Mouse (Mus musculus) midbrain, embryonic 15.5 days (tissue): Measurements from ENCODE around the gene Sdr42e1. TPM values are rescaled to one million over a fixed set of nuclear protein-coding genes. Genes with fewer than 3 reads are reported as not detected.

Source experiments
- ATAC-seq: fragments of 200-750 bp; cut with Nextera tagmentation; replicated peaks from 2 replicates; pipeline ENCODE4 v1.8.0; 2017; ENCODE audit warnings: moderate TSS enrichment
- H3K27ac ChIP-seq: fragments of 300-500 bp; sonication (generic); 2 replicates; pipeline ENCODE4 v1.5.1; 2015; ENCODE audit warnings: mild to moderate bottlenecking, inconsistent platforms
- H3K27me3 ChIP-seq: fragments of 300-500 bp; sonication (generic); replicated peaks from 2 replicates; pipeline ENCODE4 v1.6.1; 2015; ENCODE audit warnings: inconsistent platforms
- H3K36me3 ChIP-seq: fragments of 300-500 bp; sonication (generic); replicated peaks from 2 replicates; pipeline ENCODE4 v1.6.1; 2015; ENCODE audit warnings: inconsistent platforms
- H3K4me1 ChIP-seq: fragments of 300-500 bp; sonication (generic); 2 replicates; pipeline ENCODE4 v1.6.1; 2015; ENCODE audit warnings: inconsistent platforms
- H3K4me2 ChIP-seq: fragments of 300-500 bp; sonication (generic); 2 replicates; pipeline ENCODE4 v1.6.1; 2015; ENCODE audit warnings: inconsistent platforms, mild to moderate bottlenecking, moderate library complexity
- H3K4me3 ChIP-seq: fragments of 300-500 bp; sonication (generic); 2 replicates; pipeline ENCODE4 v1.5.1; 2015; ENCODE audit warnings: mild to moderate bottlenecking, inconsistent platforms
- H3K9ac ChIP-seq: fragments of 300-500 bp; sonication (generic); 2 replicates; pipeline ENCODE4 v1.6.1; 2015; ENCODE audit warnings: mild to moderate bottlenecking, inconsistent platforms
- H3K9me3 ChIP-seq: fragments of 300-500 bp; sonication (generic); 2 replicates; pipeline ENCODE4 v1.6.1; 2016; ENCODE audit warnings: inconsistent platforms
- WGBS: fragments of 180-500 bp; shearing (Covaris S2); methylation state at CpG from one replicate; pipeline ENCODE4 v1.1.7; 2015; ENCODE audit warnings: mixed read lengths; 5-methylcytosine and 5-hydroxymethylcytosine counted together
- polyA plus RNA-seq: library from polyadenylated mRNA; unstranded; fragments of >200 nt; fragmentation: Nextera tagmentation; extraction: Ambion mirVana; gene quantifications from 2 replicates; pipeline ENCODE4 v1.2.1, GENCODE M21; 2015

The Sdr42e1 gene
- polyA plus RNA-seq, 1 experiment from 2014 or later, result 1.9 TPM

- Histone ChIP-seq H3K4me3 (no peak overlapping the region), H3K36me3 (no peaks in the 10 kb centered on the region), H3K4me1 (no peaks in the 10 kb centered on the region), H3K9me3 (no peaks in the 10 kb centered on the region), H3K9ac (no peak overlapping the region), H3K27ac (no peak overlapping the region), H3K4me2 (no peak overlapping the region), H3K27me3 (no peaks in the 10 kb centered on the region)
- WGBS, result 87% methylated on average over 7 of the region's 7 CpGs
- no peak for ATAC-seq
These were observed 14.4 kb upstream of the Sdr42e1 start for GRCm38 (mm10) chr8:117687890-117688289.

DNA sequence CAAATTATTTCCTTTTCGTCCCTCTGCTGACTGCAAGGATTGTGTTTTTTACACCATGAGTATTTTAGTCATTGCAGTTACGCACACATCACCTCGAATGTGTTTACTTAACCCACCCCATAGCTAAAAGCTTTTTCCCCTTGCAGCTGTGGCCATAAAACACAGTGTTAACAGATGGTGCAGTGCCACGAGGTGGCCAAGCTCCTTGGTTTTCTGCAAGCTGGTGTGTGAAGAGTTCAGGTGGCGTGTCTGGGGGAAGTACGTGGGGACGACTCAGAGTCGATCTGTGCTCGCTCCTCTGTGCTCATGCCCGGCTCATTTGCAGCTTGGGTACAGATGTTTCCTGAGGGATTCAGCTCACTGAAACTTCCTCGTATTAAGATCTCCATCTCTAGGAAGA lies 11.0 kb upstream of the Sdr42e1 start:
- WGBS, result 83% methylated on average over 11 of the region's 11 CpGs
- H3K36me3 ChIP-seq, result no peaks in the 10 kb centered on the region
- H3K4me1 ChIP-seq, result no peaks in the 10 kb centered on the region
- no peak for ATAC-seq
- no peak overlapping the region for H3K4me3 ChIP-seq
- H3K9me3 ChIP-seq, result no peaks in the 10 kb centered on the region
- no peaks in the 10 kb centered on the region for H3K27me3 ChIP-seq
- H3K9ac ChIP-seq, result no peak overlapping the region
- no peak overlapping the region for H3K4me2 ChIP-seq
- H3K27ac ChIP-seq, result no peak overlapping the region

DNA sequence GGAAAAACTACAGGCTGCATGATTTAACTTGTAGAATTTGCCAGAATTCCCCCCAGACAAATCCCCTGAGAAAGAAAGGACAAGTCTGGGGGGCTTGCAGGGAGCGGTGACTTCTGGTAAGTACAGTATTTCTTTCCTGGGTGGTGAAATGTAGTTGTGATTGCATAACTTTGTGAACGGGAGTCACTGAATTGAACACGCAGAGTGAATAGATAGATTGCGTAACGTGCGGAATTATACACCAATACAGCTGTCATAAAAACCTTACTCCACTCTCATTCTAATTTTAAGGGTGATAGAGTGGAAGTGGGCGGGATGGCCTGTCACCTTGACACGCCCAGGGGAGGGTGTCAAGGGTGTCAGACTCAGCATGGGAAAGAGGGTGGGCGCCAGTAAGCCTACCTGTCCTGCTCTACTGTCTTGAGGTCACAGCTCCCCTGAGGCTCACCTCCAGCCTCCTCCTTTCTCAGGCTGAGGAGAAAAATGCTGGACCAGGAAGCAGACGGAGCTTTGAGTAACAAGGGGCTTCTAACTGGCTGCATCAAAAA lies 10.5 kb upstream of the Sdr42e1 start:
- Histone ChIP-seq H3K4me1 (no peaks in the 10 kb centered on the region), H3K27me3 (no peaks in the 10 kb centered on the region), H3K4me3 (no peak overlapping the region), H3K4me2 (no peak overlapping the region), H3K27ac (no peak overlapping the region), H3K9me3 (no peaks in the 10 kb centered on the region), H3K9ac (no peak overlapping the region), H3K36me3 (no peaks in the 10 kb centered on the region)
- 87% methylated on average over 10 of the region's 10 CpGs for WGBS
- ATAC-seq, result no peak

DNA sequence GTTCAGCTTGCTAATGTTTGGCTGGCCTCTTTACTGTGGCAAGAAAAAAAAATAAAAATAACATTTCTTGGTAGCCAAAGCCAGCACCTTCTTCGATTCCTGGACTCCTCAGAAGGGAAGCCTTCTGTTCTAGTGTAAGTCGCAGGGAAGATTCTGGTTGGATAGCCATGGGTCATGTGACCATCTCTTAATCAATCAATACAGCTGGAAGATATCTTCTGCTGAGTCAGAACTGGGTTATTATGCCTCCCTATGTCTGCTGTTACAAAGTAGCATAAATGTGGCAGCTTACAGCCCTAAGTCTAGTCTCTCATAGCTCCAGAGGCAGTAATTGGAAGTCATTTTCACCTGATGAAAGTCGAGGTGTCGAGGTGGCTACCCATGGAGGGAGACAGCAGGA lies 5.2 kb upstream of the Sdr42e1 start:
- 0 out of 2 replicates have a peak, but pooled peaks cover 2% of the 10 kb centered on the region for H3K4me1 ChIP-seq
- no peaks in the 10 kb centered on the region for H3K27me3 ChIP-seq
- no peak overlapping the region for H3K4me3 ChIP-seq
- H3K9ac ChIP-seq, result no peak overlapping the region
- H3K4me2 ChIP-seq, result no peak overlapping the region
- H3K9me3 ChIP-seq, result no peaks in the 10 kb centered on the region
- no peak for ATAC-seq
- H3K27ac ChIP-seq, result no peak overlapping the region
- H3K36me3 ChIP-seq, result no peaks in the 10 kb centered on the region
- WGBS, result 91% methylated on average over 4 of the region's 4 CpGs

- Histone ChIP-seq H3K27me3 (no peaks in the 10 kb centered on the region), H3K4me3 (no peak overlapping the region), H3K27ac (no peak overlapping the region), H3K36me3 (no peaks in the 10 kb centered on the region), H3K4me2 (no peak overlapping the region), H3K4me1 (peaks cover 6% of the 10 kb centered on the region; the same call in 1 of the 2 replicates), H3K9ac (no peak overlapping the region), H3K9me3 (no peaks in the 10 kb centered on the region)
- no peak for ATAC-seq
- 90% methylated on average over 8 of the region's 8 CpGs for WGBS
These were observed 3.5 kb upstream of the Sdr42e1 start for GRCm38 (mm10) chr8:117677011-117677410.

- H3K27ac ChIP-seq, result no peak overlapping the region
- no peak for ATAC-seq
- H3K4me3 ChIP-seq, result no peak overlapping the region
- H3K27me3 ChIP-seq, result no peaks in the 10 kb centered on the region
- H3K36me3 ChIP-seq, result no peaks in the 10 kb centered on the region
- H3K4me2 ChIP-seq, result no peak overlapping the region
- no peaks in the 10 kb centered on the region for H3K9me3 ChIP-seq
- no peak overlapping the region for H3K9ac ChIP-seq
- WGBS, result 76% methylated on average over 9 of the region's 9 CpGs
- H3K4me1 ChIP-seq, result peaks cover 6% of the 10 kb centered on the region; the same call in 1 of the 2 replicates
These were observed 3.0 kb upstream of the Sdr42e1 start for GRCm38 (mm10) chr8:117676460-117676859.

GRCm38 (mm10) chr8:117675171-117675570 lies 1.7 kb upstream of the Sdr42e1 start:
- Histone ChIP-seq H3K9me3 (no peaks in the 10 kb centered on the region), H3K27ac (no peak overlapping the region), H3K27me3 (no peaks in the 10 kb centered on the region), H3K4me3 (no peak overlapping the region), H3K4me2 (no peak overlapping the region), H3K4me1 (peaks cover 9% of the 10 kb centered on the region; the same call in 1 of the 2 replicates), H3K36me3 (no peaks in the 10 kb centered on the region), H3K9ac (no peak overlapping the region)
- WGBS, result 77% methylated on average over 5 of the region's 5 CpGs
- ATAC-seq, result no peak

GRCm38 (mm10) chr8:117672558-117672957 lies 931 bp downstream of the Sdr42e1 start:
- Histone ChIP-seq H3K9ac (no peak overlapping the region), H3K4me2 (no peak overlapping the region), H3K36me3 (no peaks in the 10 kb centered on the region), H3K27ac (no peak overlapping the region), H3K4me1 (peaks cover 9% of the 10 kb centered on the region; the same call in 1 of the 2 replicates), H3K9me3 (no peaks in the 10 kb centered on the region), H3K27me3 (no peaks in the 10 kb centered on the region), H3K4me3 (no peak overlapping the region)
- no peak for ATAC-seq
- WGBS, result 79% methylated on average over 3 of the region's 3 CpGs

GRCm38 (mm10) chr8:117670461-117670860 lies 3.0 kb downstream of the Sdr42e1 start:
- no peak for ATAC-seq

GRCm38 (mm10) chr8:117667349-117668124 lies 6.0 kb downstream of the Sdr42e1 start:
- no peak overlapping the region for H3K4me3 ChIP-seq
- no peaks in the 10 kb centered on the region for H3K36me3 ChIP-seq
- 0 out of 2 replicates have a peak, but pooled peaks cover 2% of the 10 kb centered on the region for H3K4me1 ChIP-seq
- H3K9me3 ChIP-seq, result no peaks in the 10 kb centered on the region
- no peak overlapping the region for H3K4me2 ChIP-seq
- H3K27me3 ChIP-seq, result no peaks in the 10 kb centered on the region
- ATAC-seq, result no peak
- no peak overlapping the region for H3K9ac ChIP-seq
- H3K27ac ChIP-seq, result no peak overlapping the region
- WGBS, result 83% methylated on average over 13 of the region's 13 CpGs

More at GRCm38 (mm10) chr8:117670461-117670860, 3.0 kb downstream of the Sdr42e1 start:
- Histone ChIP-seq H3K9ac (no peak overlapping the region), H3K4me1 (peaks cover 9% of the 10 kb centered on the region; the same call in 1 of the 2 replicates), H3K27ac (no peak overlapping the region), H3K27me3 (no peaks in the 10 kb centered on the region), H3K4me3 (no peak overlapping the region), H3K36me3 (no peaks in the 10 kb centered on the region), H3K4me2 (no peak overlapping the region), H3K9me3 (no peaks in the 10 kb centered on the region)
- WGBS, result 47% methylated on average over 11 of the region's 11 CpGs

DNA sequence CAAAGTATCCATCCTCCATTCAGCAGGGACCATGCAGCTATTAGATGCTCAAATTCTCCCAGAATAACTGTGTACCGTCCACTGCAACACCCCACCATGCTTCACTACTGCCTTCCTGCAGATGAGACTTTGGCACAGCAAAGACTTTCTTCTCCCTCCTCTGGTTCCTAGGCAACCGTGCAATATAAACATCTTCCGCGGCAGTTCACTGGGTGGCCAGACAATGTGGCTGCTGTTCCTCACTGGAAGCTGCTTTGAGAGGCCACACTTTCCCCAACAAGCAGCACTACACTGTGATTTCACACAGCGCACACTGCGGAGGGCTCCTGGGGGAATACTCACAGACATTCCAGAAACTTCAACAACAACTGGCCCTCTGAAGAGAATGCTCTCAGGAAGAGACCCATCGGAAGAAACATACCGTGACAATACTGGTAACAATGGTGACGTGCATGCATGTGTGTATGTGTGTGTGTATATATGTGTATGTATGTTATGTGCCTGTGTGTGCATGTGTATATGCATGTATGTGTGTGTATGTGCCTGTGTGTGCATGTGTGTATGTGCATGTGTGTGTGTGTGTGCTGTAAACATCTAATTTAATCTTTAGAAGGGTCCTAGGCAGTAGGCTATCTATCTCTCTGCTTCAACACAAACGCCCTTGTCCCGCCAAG lies 13.0 kb downstream of the Sdr42e1 start:
- H3K4me2 ChIP-seq, result peak overlapping the region; percentile 9; the same call in 1 of the 2 replicates
- H3K4me3 ChIP-seq, result no peak overlapping the region
- ATAC-seq, result peak; percentile 56
- H3K9me3 ChIP-seq, result no peaks in the 10 kb centered on the region
- H3K27ac ChIP-seq, result 0 out of 2 replicates have a peak overlapping the region, but pooled peaks have one; percentile 17
- 30% methylated on average over 11 of the region's 11 CpGs for WGBS
- peaks cover 14% of the 10 kb centered on the region; the same call in 1 of the 2 replicates for H3K4me1 ChIP-seq
- H3K9ac ChIP-seq, result no peak overlapping the region
- no peaks in the 10 kb centered on the region for H3K27me3 ChIP-seq
- H3K36me3 ChIP-seq, result no peaks in the 10 kb centered on the region

- ATAC-seq, result no peak
These were observed 14.5 kb downstream of the Sdr42e1 start for GRCm38 (mm10) chr8:117658990-117659389.

More at GRCm38 (mm10) chr8:117658990-117659389, 14.5 kb downstream of the Sdr42e1 start:
- Histone ChIP-seq H3K9ac (no peak overlapping the region), H3K27me3 (no peaks in the 10 kb centered on the region), H3K9me3 (no peaks in the 10 kb centered on the region), H3K4me2 (no peak overlapping the region), H3K4me3 (no peak overlapping the region), H3K36me3 (no peaks in the 10 kb centered on the region), H3K27ac (no peak overlapping the region), H3K4me1 (peaks cover 14% of the 10 kb centered on the region; the same call in 1 of the 2 replicates)
- WGBS, result 82% methylated on average over 7 of the region's 7 CpGs
